ENCODE assay signal across 8 mouse cellular contexts in the genomic region with DNA sequence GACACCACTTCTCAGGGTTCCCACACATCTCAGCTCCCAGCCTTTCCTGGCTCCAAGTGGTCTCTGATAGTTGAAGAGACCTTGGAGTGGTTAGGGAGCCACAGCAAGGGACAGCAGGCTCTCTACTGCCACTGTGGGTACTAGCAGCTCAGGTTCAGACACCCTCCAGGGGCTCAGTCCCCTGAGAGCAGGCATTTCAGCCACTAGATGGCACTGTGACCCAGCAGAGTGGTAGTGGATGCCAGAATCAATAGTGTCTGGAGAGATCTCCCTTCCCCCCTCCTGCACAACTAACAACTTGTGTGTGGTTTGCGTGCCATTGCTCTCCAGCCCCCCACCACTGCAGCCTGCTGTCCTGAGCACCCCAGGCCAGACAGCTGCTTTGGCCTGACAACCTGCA.
DNase-seq lines count a peak whose midpoint lies in the region; ATAC-seq and TF ChIP-seq lines count a peak whose summit lies in the region.

No protein-coding gene starts in this region.

- ATAC-seq in frontal cortex, adult (ENCODE audit: low TSS enrichment) = peak; percentile 75
- ATAC-seq in hindbrain, embryonic 14.5 days (ENCODE audit: low FRiP score) = peak; percentile 59; the same call in 1 of the 2 replicates
- ATAC-seq in megakaryocyte progenitor cell, adult 5-6 weeks (replicated peaks; ENCODE audit: poor library complexity) = peak; percentile 86

- no peaks in the 10 kb centered on the region for H3K27me3 ChIP-seq in cerebellum, adult 2 months (ENCODE audit: control insufficient read depth, insufficient read depth, low read length)
- no peaks in the 10 kb centered on the region for H3K27me3 ChIP-seq in hindbrain, embryonic 14.5 days (ENCODE audit: control insufficient read depth, insufficient read depth, low read length)

- peak; percentile 90 for DNase-seq in NIH3T3 (ENCODE audit: low read depth)
- DNase-seq in cerebellum, adult 2 months = peak; percentile 70 to 78
- DNase-seq in hindbrain, embryonic 14.5 days (ENCODE audit: low spot score) = peak; percentile 92
- DNase-seq in layer of hippocampus, postnatal 25 days (ENCODE audit: extremely low spot score in 1 of 2, low spot score in 1 of 2) = peak; percentile 82 to 98
- DNase-seq in right cerebral cortex, postnatal 25 days = peak; percentile 85
- peak; percentile 45 to 80 for DNase-seq in urinary bladder, postnatal 4 days (ENCODE audit: low spot score in 2 of 2)

- H3K4me2 ChIP-seq in hindbrain, embryonic 14.5 days (replicated peaks) = no peak overlapping the region

- H3K4me1 ChIP-seq in cerebellum, adult 2 months (ENCODE audit: control insufficient read depth, insufficient read depth, low read length) = peaks cover 12% of the 10 kb centered on the region
- H3K4me1 ChIP-seq in hindbrain, embryonic 14.5 days (replicated peaks; ENCODE audit: control insufficient read depth, insufficient read depth, low read length) = peaks cover 43% of the 10 kb centered on the region

- WGBS in cerebellum, adult 2 months = 56% methylated on average over 1 of the region's 1 CpGs
- WGBS in hindbrain, embryonic 14.5 days = 0% methylated on average over 1 of the region's 1 CpGs

- TF ChIP-seq CTCF in cerebellum, adult 2 months (IDR thresholded peaks at IDR 0.05; ENCODE audit: borderline replicate concordance, insufficient read depth, low read depth, low read length) = peak; percentile 96

- H3K4me3 ChIP-seq in cerebellum, adult 2 months (replicated peaks; ENCODE audit: insufficient read depth, low read depth, low read length) = no peak overlapping the region
- no peak overlapping the region for H3K4me3 ChIP-seq in hindbrain, embryonic 14.5 days (replicated peaks; ENCODE audit: low read length)

- TF ChIP-seq POLR2A in cerebellum, adult 2 months (IDR thresholded peaks at IDR 0.05; ENCODE audit: borderline replicate concordance, insufficient read depth, low read length) = no peak

- H3K36me3 ChIP-seq in hindbrain, embryonic 14.5 days (replicated peaks; ENCODE audit: control insufficient read depth, insufficient read depth) = no peaks in the 10 kb centered on the region

- H3K27ac ChIP-seq in cerebellum, adult 2 months (ENCODE audit: insufficient read depth, low read length) = no peak overlapping the region
- H3K27ac ChIP-seq in hindbrain, embryonic 14.5 days = peak overlapping the region; percentile 62

- H3K9ac ChIP-seq in hindbrain, embryonic 14.5 days = no peak overlapping the region

- H3K9me3 ChIP-seq in hindbrain, embryonic 14.5 days (ENCODE audit: control insufficient read depth, low read length) = no peaks in the 10 kb centered on the region
